Mouse (Mus musculus) hindbrain, postnatal 0 days (tissue): ENCODE results near the gene Atf6b. TPM values are rescaled to one million over a fixed set of nuclear protein-coding genes. Genes with fewer than 3 reads are reported as not detected.

Experiments used
- ATAC-seq: fragments of 200-750 bp; cut with Nextera tagmentation; 2 replicates; pipeline ENCODE4 v1.8.0; 2017; ENCODE audit warnings: mild to moderate bottlenecking, moderate TSS enrichment, moderate library complexity
- DNase-seq: peaks from one replicate; pipeline ENCODE4 v3.0.0-alpha.2; 2015; ENCODE audit warnings: low spot score
- H3K27ac ChIP-seq: fragments of 300-500 bp; sonication (generic); 2 replicates; pipeline ENCODE4 v1.5.1; 2014; ENCODE audit warnings: mild to moderate bottlenecking
- H3K27me3 ChIP-seq: fragments of 300-500 bp; sonication (generic); 2 replicates; pipeline ENCODE4 v1.6.1; 2014; ENCODE audit warnings: low read length, mixed read lengths; ENCODE audit not compliant: insufficient read depth
- H3K36me3 ChIP-seq: fragments of 300-500 bp; sonication (generic); 2 replicates; pipeline ENCODE4 v1.6.1; 2014; ENCODE audit warnings: low read length, mixed read lengths; ENCODE audit not compliant: insufficient read depth
- H3K4me1 ChIP-seq: fragments of 300-500 bp; sonication (generic); 2 replicates; pipeline ENCODE4 v1.6.1; 2014; ENCODE audit warnings: antibody characterized with exemption, low read length, mixed read lengths; ENCODE audit not compliant: insufficient read depth
- H3K4me2 ChIP-seq: fragments of 300-500 bp; sonication (generic); 2 replicates; pipeline ENCODE4 v1.6.1; 2014; ENCODE audit warnings: low read depth, mild to moderate bottlenecking, low read length, moderate library complexity, mixed read lengths
- H3K4me3 ChIP-seq: fragments of 300-500 bp; sonication (generic); 2 replicates; pipeline ENCODE4 v1.5.1; 2014; ENCODE audit warnings: low read length
- H3K9ac ChIP-seq: fragments of 300-500 bp; sonication (generic); replicated peaks from 2 replicates; pipeline ENCODE4 v1.6.1; 2014; ENCODE audit warnings: mild to moderate bottlenecking, low read length, moderate library complexity, mixed read lengths
- H3K9me3 ChIP-seq: fragments of 300-500 bp; sonication (generic); 2 replicates; pipeline ENCODE4 v1.6.1; 2016; ENCODE audit warnings: low read length, mixed read lengths
- CTCF ChIP-seq: IDR thresholded peaks from 2 replicates; pipeline ENCODE4 v1.5.1; 2016; ENCODE audit warnings: antibody characterized with exemption, control low read depth, low read depth
- WGBS: fragments of 180-500 bp; shearing (Covaris S2); extraction: QIAGEN DNeasy Blood & Tissue Kit; methylation state at CpG from one replicate; pipeline ENCODE4 v1.1.7; 2014; 5-methylcytosine and 5-hydroxymethylcytosine counted together
- polyA plus RNA-seq: library from polyadenylated mRNA; unstranded; fragments of >200 nt; fragmentation: Nextera tagmentation; extraction: Ambion mirVana; gene quantifications from 2 replicates; pipeline ENCODE4 v1.2.1, GENCODE M21; 2015
- total RNA-seq: library from RNA; depleted of rRNA; stranded (reverse); fragments of >200 nt; gene quantifications from 2 replicates; pipeline ENCODE4 v1.2.3, GENCODE M21; 2014

Gene Atf6b
- total and polyA plus RNA-seq, 2 experiments from 2014 or later, result 70.6 to 78.2 TPM

GRCm38 (mm10) chr17:34630761-34631301 is 16.1 kb upstream of the Atf6b start:
- H3K27ac ChIP-seq, result peak overlapping the region; percentile 8; the same call in 1 of the 2 replicates
- H3K4me2 ChIP-seq, result peak overlapping the region; percentile 98
- H3K36me3 ChIP-seq, result no peaks in the 10 kb centered on the region
- H3K9ac ChIP-seq, result peak overlapping the region; percentile 46
- H3K9me3 ChIP-seq, result no peaks in the 10 kb centered on the region
- no peak for ATAC-seq
- no peaks in the 10 kb centered on the region for H3K27me3 ChIP-seq
- 3% methylated on average over 44 of the region's 48 CpGs for WGBS
- peaks cover 44% of the 10 kb centered on the region for H3K4me1 ChIP-seq
- TF ChIP-seq CTCF, result no peak
- no peak for DNase-seq
- peak overlapping the region; percentile 55 for H3K4me3 ChIP-seq

DNA sequence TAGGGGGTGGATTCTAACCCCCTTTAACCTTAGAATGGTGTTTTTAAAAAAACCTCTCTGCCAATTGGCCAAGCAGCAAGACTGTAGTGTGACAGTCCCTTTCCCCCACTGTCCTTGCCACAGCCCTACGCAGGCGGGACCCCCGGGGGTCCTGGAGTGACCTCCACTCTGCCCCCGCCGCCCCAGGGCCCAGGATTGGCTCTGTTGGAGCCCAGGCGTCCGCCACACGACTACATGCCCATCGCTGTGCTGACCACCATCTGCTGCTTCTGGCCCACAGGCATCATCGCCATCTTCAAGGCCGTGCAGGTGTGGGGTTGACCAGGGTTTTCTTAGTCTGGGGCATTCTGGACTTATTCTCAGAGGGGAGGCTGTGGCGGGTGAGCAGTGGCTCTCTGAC is 15.3 kb upstream of the Atf6b start:
- Histone ChIP-seq H3K27me3 (no peaks in the 10 kb centered on the region), H3K9me3 (no peaks in the 10 kb centered on the region), H3K9ac (peak overlapping the region; percentile 44), H3K27ac (peak overlapping the region; percentile 11; the same call in 1 of the 2 replicates), H3K4me1 (peaks cover 39% of the 10 kb centered on the region), H3K36me3 (no peaks in the 10 kb centered on the region), H3K4me2 (peak overlapping the region; percentile 98), H3K4me3 (peak overlapping the region; percentile 55)
- DNase-seq (no peak), ATAC-seq (no peak)
- TF ChIP-seq CTCF, result no peak
- WGBS, result 8% methylated on average over 12 of the region's 12 CpGs

GRCm38 (mm10) chr17:34632261-34632691 is 14.7 kb upstream of the Atf6b start:
- WGBS, result 4% methylated on average over 26 of the region's 26 CpGs
- peak; percentile 30; the same call in 1 of the 2 replicates for ATAC-seq
- Histone ChIP-seq H3K4me3 (peak overlapping the region; percentile 55), H3K4me2 (peak overlapping the region; percentile 98), H3K36me3 (no peaks in the 10 kb centered on the region), H3K27ac (peak overlapping the region; percentile 11; the same call in 1 of the 2 replicates), H3K9ac (peak overlapping the region; percentile 44), H3K27me3 (no peaks in the 10 kb centered on the region), H3K9me3 (no peaks in the 10 kb centered on the region), H3K4me1 (peaks cover 39% of the 10 kb centered on the region)
- peak; percentile 60 for DNase-seq
- no peak for TF ChIP-seq CTCF

DNA sequence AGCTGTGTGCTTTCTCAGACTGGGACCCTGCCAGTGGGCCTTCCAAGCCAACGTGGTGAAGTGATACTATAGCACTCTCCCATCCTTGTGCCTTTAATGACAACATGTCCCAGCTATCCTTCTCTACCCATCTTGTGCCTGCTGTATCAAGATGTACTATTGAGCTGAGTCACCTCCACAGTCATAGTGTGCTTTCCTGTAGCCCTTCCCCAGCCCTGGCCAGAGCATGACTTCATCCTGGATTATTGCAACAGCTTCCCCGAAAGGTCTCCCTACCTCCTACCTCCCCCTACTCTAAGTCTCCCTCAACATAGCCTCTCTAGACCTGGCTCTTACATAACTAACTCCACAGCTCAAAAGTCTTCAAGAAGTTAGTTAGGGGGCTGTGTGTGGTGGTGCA is 11.3 kb upstream of the Atf6b start:
- Histone ChIP-seq H3K4me2 (no peak overlapping the region), H3K27ac (no peak overlapping the region), H3K27me3 (no peaks in the 10 kb centered on the region), H3K9ac (no peak overlapping the region), H3K4me1 (peaks cover 11% of the 10 kb centered on the region), H3K9me3 (no peaks in the 10 kb centered on the region), H3K36me3 (no peaks in the 10 kb centered on the region), H3K4me3 (no peak overlapping the region)
- WGBS, result 70% methylated on average over 2 of the region's 2 CpGs
- no peak for DNase-seq
- TF ChIP-seq CTCF, result no peak
- no peak for ATAC-seq

DNA sequence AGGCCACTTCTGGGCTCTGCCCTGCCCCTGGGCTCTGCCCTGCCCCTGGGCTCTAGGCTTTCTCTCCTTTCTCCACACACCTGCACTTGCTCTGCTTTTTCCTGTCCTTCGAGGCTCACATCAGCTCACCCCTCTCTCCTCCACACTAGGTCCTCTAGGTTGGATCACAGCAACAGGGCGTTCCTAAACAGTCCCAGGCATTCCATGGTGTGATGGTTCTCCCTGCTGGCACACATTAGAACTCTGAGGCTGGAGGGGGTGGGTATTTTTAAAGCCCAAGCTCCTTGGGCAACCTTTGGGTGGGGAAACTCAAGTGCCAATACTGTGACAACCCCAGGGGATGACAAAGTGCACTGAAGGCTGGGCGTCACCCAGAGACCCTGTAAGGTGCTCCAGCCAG is 9.5 kb upstream of the Atf6b start:
- H3K27ac ChIP-seq, result no peak overlapping the region

DNA sequence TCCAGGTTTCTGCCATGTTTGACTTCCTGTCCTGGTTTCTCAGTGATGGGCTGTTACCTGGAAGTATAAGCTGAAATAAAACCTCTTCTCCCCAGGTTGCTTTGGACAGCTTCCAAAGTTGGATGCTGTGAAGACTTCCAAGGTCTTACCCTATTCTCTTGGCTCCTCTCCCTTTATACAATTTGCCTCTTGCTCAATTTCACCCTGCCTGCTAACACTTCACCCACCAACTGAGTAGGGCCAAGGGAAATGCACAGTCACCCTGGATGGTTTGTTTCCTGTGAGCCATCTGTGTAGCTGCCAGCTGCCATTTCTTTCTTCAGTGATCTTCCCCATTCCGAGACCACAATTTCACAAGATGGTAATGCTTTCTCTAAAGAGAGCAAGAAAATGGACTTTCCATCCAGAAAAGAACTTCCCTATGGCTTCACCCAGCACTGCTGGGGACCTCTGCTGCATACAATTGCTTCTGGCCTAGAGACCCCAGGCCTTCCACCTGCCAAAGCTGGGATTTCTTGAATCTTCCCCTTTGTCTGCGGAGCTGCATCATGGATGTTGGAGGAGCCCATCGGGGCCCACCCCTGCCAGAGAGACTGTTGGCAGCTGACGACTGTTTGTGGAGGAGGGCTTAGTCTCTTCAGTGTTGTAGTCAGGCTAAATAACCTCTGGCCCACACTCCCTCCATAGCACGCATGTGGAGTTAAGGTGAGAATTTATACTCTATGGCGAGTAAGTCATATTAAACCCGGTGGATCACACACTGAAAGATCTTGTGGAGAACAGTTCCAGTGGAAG is 7.3 kb upstream of the Atf6b start:
- ATAC-seq (no peak), DNase-seq (no peak)
- Histone ChIP-seq H3K27ac (peak overlapping the region; percentile 77; the same call in 1 of the 2 replicates), H3K36me3 (no peaks in the 10 kb centered on the region), H3K4me1 (peaks cover 9% of the 10 kb centered on the region), H3K27me3 (no peaks in the 10 kb centered on the region), H3K9ac (no peak overlapping the region), H3K4me2 (no peak overlapping the region), H3K9me3 (no peaks in the 10 kb centered on the region), H3K4me3 (no peak overlapping the region)
- no peak for TF ChIP-seq CTCF
- WGBS, result 79% methylated on average over 7 of the region's 7 CpGs

More for the DNA sequence above, 9.5 kb upstream of the Atf6b start:
- no peaks in the 10 kb centered on the region for H3K27me3 ChIP-seq
- peaks cover 6% of the 10 kb centered on the region for H3K4me1 ChIP-seq
- no peaks in the 10 kb centered on the region for H3K36me3 ChIP-seq
- DNase-seq (no peak), ATAC-seq (no peak)
- no peak overlapping the region for H3K4me3 ChIP-seq
- 71% methylated on average over 3 of the region's 3 CpGs for WGBS
- no peak overlapping the region for H3K4me2 ChIP-seq
- no peak overlapping the region for H3K9ac ChIP-seq
- no peaks in the 10 kb centered on the region for H3K9me3 ChIP-seq
- TF ChIP-seq CTCF, result no peak
